Mouse (Mus musculus) olfactory bulb, adult 2 months (tissue): ENCODE results near the gene Zdhhc3.

Source experiments
- CTCF ChIP-seq: fragments of 200-500 bp; IDR thresholded peaks from 2 replicates; pipeline ENCODE4 v1.5.1; 2012; ENCODE audit warnings: low read depth, mild to moderate bottlenecking, low read length, moderate library complexity; ENCODE audit not compliant: insufficient read depth
- POLR2A ChIP-seq: fragments of 200-500 bp; IDR thresholded peaks from 2 replicates; pipeline ENCODE4 v1.6.1; 2012; ENCODE audit warnings: mild to moderate bottlenecking, low read depth, low read length, moderate library complexity; ENCODE audit not compliant: insufficient read depth

DNA sequence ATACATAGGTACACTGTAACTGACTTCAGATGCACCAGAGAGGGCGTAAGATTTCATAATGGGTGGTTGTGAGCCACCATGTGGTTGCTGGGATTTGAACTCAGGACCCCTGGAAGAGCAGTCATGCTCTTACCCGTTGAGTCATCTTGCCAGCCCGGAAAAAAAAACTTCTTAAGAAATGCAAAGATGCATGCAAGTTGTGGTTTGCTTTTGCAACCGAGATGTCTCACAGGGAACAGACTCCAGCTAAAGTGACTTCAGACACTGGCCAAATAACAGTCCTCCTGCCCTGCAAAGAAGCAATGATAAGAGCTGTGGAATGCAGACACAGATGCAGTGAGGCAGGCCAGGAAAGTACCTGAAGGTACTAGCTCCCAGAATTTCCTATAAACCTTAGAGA is 22.2 kb downstream of the Zdhhc3 start:
- TF ChIP-seq POLR2A (no peak), CTCF (no peak)
